Mouse (Mus musculus): ENCODE measurements around the gene Grid2.

Grid2 gene

GRCm38 (mm10) chr6:64730030-64730429 lies 1474.4 kb downstream of the Grid2 start:
- DNase-seq (ENCODE audit: low spot score), result no peak

GRCm38 (mm10) chr6:64730506-64731020 lies 1474.9 kb downstream of the Grid2 start:
- DNase-seq (ENCODE audit: low spot score), result no peak

- DNase-seq (ENCODE audit: low spot score), result no peak
These were observed 1475.5 kb downstream of the Grid2 start for GRCm38 (mm10) chr6:64731126-64731525.

GRCm38 (mm10) chr6:64731621-64732320 lies 1476.1 kb downstream of the Grid2 start:
- no peak for DNase-seq (ENCODE audit: low spot score)

GRCm38 (mm10) chr6:64733311-64733710 lies 1477.6 kb downstream of the Grid2 start:
- DNase-seq (ENCODE audit: low spot score), result no peak

- peak; percentile 48 for DNase-seq (ENCODE audit: low spot score)
These were observed 1479.0 kb downstream of the Grid2 start for GRCm38 (mm10) chr6:64734441-64735320.

GRCm38 (mm10) chr6:64736317-64736716 lies 1480.6 kb downstream of the Grid2 start:
- DNase-seq (ENCODE audit: low spot score), result no peak

GRCm38 (mm10) chr6:64742915-64743489 lies 1487.3 kb downstream of the Grid2 start:
- DNase-seq (ENCODE audit: low spot score), result no peak

Measured in testis, postnatal 10 days (tissue).